Mouse (Mus musculus) embryonic fibroblast, embryonic 13.5 days (primary cell): ENCODE data around the gene Gja10. TPM values are rescaled to one million over a fixed set of nuclear protein-coding genes. Genes with fewer than 3 reads are reported as not detected.

Experiments used
- H3K27ac ChIP-seq: 2 replicates; pipeline ENCODE4 v1.5.1; 2012; ENCODE audit warnings: low read length, control low read depth, inconsistent platforms; ENCODE audit not compliant: insufficient read depth
- H3K4me1 ChIP-seq: 2 replicates; pipeline ENCODE4 v1.6.1; 2011; ENCODE audit warnings: low read length; ENCODE audit not compliant: control insufficient read depth, insufficient read depth
- H3K4me3 ChIP-seq: 2 replicates; pipeline ENCODE4 v1.5.1; 2011; ENCODE audit warnings: mild to moderate bottlenecking, control low read depth, low read length; ENCODE audit not compliant: insufficient read depth
- CTCF ChIP-seq: IDR thresholded peaks from 2 replicates; pipeline ENCODE4 v1.5.1; 2011; ENCODE audit warnings: mild to moderate bottlenecking, control low read depth, low read length, moderate library complexity, borderline replicate concordance; ENCODE audit not compliant: insufficient read depth
- POLR2A ChIP-seq: IDR thresholded peaks from 2 replicates; pipeline ENCODE4 v1.6.1; 2011; ENCODE audit warnings: low read depth, mild to moderate bottlenecking, control low read depth, low read length, moderate library complexity
- polyA plus RNA-seq: library from polyadenylated mRNA; stranded (reverse); fragments of >200 nt; gene quantifications from 2 replicates; pipeline ENCODE4 v1.2.4, GENCODE M21; 2011; ENCODE audit warnings: low read depth; ENCODE audit not compliant: missing spikeins, insufficient read length

The Gja10 gene
- polyA plus RNA-seq: not detected in 2 replicates

DNA sequence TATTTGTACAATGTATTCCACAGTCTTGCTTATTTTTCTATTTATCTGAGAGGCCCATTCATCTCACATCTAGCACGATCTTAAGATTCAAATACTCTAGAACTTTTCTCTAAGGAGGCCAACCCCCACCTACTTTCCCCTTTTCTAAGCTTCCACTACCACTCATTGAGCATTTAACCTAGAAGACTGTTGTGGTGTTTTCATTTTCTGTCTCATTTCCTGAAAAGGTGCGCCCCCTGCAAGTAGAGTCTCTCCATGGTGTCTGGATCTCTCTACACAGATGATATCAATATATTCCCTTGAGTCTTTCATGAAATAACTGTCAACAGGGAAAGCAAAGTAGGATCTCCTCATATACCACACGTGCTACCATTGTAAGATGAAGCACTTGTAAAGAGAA lies at the start of gene Gja10:
TSS of gene Gja10 (minus strand) at position 101 of the 400 bp plus-strand sequence.
- H3K4me3 ChIP-seq: no peak within 1 kb of the TSS
- TF ChIP-seq CTCF: no peak
- no peak for TF ChIP-seq POLR2A
- no peak within 1 kb of the TSS for H3K27ac ChIP-seq
- H3K4me1 ChIP-seq: no peaks in the 10 kb centered on the region

DNA sequence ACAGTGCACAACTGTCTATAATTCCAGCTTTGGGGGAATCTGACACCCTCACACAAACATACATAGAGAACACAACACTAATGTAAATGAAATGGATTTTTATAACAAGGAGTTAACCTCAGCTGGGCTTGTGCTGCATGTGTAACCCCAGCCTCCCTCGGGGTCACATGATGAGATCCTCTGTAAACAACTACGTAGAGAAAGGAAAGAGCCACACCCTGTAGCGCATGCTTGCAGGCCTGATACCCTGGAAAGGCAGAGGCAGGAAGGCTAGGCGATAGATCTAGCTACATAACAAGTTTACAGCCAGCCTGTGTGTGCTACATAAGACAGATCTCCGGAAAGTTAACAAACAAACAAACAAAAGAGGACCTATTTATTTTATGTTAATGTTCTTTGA lies 49.1 kb upstream of the Gja10 start:
- no peaks in the 10 kb centered on the region for H3K4me1 ChIP-seq
- TF ChIP-seq CTCF (no peak), POLR2A (no peak)
- no peak overlapping the region for H3K27ac ChIP-seq
- H3K4me3 ChIP-seq: no peak overlapping the region

DNA sequence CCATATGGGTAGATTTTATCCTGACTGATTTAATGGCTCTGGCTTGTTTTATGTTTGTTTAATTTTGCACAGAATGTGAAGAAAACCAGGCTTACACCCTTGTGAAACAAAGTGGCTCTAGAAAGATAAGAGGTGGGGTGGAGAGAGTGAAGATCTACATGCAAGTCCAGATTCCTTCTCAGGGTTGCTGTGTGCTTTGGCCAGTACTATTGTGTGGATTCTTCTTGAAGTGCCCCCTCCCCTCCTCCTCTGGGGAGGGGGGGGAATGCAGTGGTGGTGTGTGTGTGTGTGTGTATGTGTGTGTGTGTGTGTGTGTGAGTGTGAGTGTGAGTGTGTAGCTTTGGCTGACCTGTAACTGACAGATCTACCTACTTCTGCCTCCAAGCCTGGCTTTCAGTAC lies 19.1 kb upstream of the Gja10 start:
- TF ChIP-seq POLR2A (no peak), CTCF (no peak)
- Histone ChIP-seq H3K27ac (no peak overlapping the region), H3K4me1 (0 out of 2 replicates have a peak, but pooled peaks cover 2% of the 10 kb centered on the region), H3K4me3 (no peak overlapping the region)

DNA sequence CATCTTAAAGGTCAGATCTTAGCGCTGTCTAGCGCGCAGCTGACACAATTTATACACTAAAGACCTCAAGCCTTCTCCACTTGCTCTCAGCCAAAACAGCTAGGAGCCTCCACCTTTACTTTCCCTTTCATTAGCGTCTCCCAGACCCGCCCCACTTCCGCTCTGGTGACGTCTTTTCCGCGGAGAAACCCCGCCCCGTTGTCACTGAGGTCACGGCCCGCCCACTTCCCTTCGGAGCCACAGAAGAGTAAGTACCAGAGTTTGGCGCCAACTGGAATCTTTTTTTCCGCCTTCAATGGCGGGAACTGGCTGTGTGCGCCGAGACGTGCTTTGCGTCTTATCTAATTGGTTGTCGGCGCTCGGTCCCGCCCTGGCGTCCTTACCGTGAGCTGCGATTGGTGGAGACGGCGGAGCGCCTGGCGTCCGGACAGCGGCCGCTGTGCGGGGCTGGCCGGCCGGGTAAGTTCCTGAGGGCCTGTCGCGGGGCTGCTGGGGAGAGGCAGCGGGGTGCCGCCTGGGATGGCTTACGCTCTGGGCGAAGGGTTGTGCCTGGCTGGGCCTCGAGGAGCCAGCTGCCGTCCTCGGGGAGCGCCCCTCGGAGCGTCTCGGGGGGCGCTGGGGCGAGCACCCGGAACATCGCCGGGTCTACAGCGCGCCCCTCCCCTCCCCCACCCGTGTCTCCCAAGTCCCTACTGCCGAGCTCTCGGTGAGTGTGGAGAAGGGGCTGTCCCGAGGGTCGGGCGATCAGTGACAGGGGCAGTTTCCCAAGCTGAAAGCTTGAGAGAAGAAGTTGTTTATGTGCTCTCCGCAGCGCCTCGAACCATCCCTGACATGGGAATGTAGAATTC lies 12.7 kb upstream of the Gja10 start, which contains the start of gene Casp8ap2:
TSS of gene Casp8ap2 (plus strand) at position 418 of the 848 bp plus-strand sequence.
- H3K27ac ChIP-seq: peak within 1 kb of the TSS; percentile 43; the same call in 1 of the 2 replicates
- TF ChIP-seq CTCF (no peak), POLR2A (peak; percentile 79)
- H3K4me3 ChIP-seq: peak within 1 kb of the TSS; percentile 99
- 0 out of 2 replicates have a peak, but pooled peaks cover 5% of the 10 kb centered on the region for H3K4me1 ChIP-seq

- no peak overlapping the region for H3K27ac ChIP-seq
Measured at GRCm38 (mm10) chr4:32601135-32601534, 1.4 kb downstream of the Gja10 start.

DNA sequence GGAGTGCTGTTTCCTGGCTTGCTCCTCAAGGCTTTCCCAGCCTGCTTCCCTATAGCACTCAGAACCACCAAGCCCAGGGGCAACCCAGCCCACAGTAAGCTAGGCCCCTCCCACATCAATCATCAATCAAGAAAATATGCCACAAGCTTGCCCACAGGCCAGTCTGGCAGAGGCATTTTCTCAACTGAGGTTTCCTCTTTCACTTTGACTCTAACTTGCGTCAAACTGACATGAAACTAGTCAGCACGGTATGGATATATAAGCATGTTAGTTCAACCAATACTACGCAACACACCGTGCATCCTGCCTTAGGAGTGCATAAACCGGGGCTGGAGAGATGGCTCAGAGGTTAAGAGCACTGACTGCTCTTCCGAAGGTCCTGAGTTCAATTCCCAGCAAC lies 14.3 kb downstream of the Gja10 start:
- Histone ChIP-seq H3K4me1 (no peaks in the 10 kb centered on the region), H3K4me3 (no peak overlapping the region), H3K27ac (no peak overlapping the region)
- TF ChIP-seq POLR2A (no peak), CTCF (no peak)

More at GRCm38 (mm10) chr4:32601135-32601534, 1.4 kb downstream of the Gja10 start:
- TF ChIP-seq CTCF (no peak), POLR2A (no peak)
- no peaks in the 10 kb centered on the region for H3K4me1 ChIP-seq
- no peak overlapping the region for H3K4me3 ChIP-seq

DNA sequence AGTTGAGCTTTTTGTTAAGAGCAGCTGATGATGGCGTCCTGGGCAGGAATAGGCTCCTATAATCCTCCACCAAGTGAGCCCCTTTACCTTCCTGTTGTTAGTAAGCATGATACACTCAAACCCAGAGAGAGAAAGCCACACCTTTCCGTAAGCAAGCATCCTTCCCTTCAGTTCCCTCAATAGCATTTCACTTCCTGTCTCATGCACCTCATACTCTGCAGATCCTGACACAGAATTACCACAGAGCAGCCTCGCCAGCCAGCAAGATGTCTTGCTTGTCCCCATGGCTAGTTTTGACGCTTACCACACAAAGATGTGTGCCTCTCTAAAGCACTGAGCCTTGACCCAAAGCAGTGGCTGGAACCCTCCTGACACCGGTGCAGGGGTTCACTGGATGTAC lies 15.0 kb downstream of the Gja10 start:
- Histone ChIP-seq H3K4me3 (no peak overlapping the region), H3K27ac (no peak overlapping the region)
- TF ChIP-seq POLR2A (no peak), CTCF (no peak)

GRCm38 (mm10) chr4:32586596-32586995 lies 16.0 kb downstream of the Gja10 start:
- H3K4me1 ChIP-seq: no peaks in the 10 kb centered on the region
- no peak overlapping the region for H3K27ac ChIP-seq
- TF ChIP-seq POLR2A: no peak
- peak; percentile 92; the same call in 1 of the 2 replicates for TF ChIP-seq CTCF
- no peak overlapping the region for H3K4me3 ChIP-seq

More for the DNA sequence above, 15.0 kb downstream of the Gja10 start:
- H3K4me1 ChIP-seq: no peaks in the 10 kb centered on the region

GRCm38 (mm10) chr4:32584181-32584580 lies 18.4 kb downstream of the Gja10 start:
- Histone ChIP-seq H3K4me3 (no peak overlapping the region), H3K27ac (no peak overlapping the region), H3K4me1 (no peaks in the 10 kb centered on the region)
- TF ChIP-seq CTCF: no peak
- no peak for TF ChIP-seq POLR2A

DNA sequence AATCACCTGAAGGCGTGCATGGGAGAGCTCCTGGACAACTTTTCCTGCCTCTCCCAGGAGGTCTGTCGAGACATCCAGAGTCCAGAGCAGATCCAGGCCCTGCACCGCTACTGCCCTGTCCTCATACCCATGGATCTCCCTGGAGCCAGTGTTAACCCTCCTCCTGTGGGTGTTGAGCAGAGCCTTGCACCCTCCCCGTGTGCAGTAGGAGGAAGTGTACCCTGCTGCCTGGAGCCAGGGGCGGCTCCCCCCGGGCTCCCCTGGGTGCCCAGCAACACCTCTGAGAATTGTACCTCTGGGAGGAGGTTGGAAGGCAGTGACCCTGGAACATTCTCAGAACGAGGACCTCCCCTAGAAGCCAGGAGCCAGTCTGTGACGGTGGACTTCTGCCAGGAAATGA lies 22.7 kb downstream of the Gja10 start:
- TF ChIP-seq POLR2A: no peak
- TF ChIP-seq CTCF: no peak
- Histone ChIP-seq H3K27ac (no peak overlapping the region), H3K4me3 (no peak overlapping the region), H3K4me1 (0 out of 2 replicates have a peak, but pooled peaks cover under 1% of the 10 kb centered on the region)
